ENCODE assay signal across 20 mouse cellular contexts in genomic region chr9:118073358-118073757, GRCm38 (mm10).
"Had no signal": no experiment of that assay in that cellular context is flagged by ENCODE, and none has a peak within 500 bp of the region (broad histone marks: within the 10 kb centered on the region; RNA-seq: fewer than 3 reads in every experiment).

No protein-coding gene starts in this region.

- H3K27me3 ChIP-seq: limb, embryonic 13.5 days; liver, embryonic 13.5 days; midbrain, embryonic 13.5 days had no signal

- H3K4me1 ChIP-seq: limb, embryonic 10.5 days; limb, embryonic 13.5 days; midbrain, embryonic 10.5 days; midbrain, embryonic 13.5 days had no signal

- DNase-seq: kidney, adult 18-20 months; kidney, adult 9 months; kidney, postnatal 14 days; kidney, postnatal 4 days; layer of hippocampus, adult 9-11 months; liver; liver, embryonic 13.5 days; lung, adult 2 months; right cerebral cortex, postnatal 14 days; right cerebral cortex, postnatal 4 days; thymus, adult 2 months; thymus, postnatal 14 days had no signal

- H3K4me2 ChIP-seq: limb, embryonic 13.5 days; midbrain, embryonic 13.5 days had no signal

- ATAC-seq: inflammation-experienced regulatory T-cells, adult 6 months; intestine, embryonic 16.5 days; midbrain, embryonic 13.5 days; midbrain, embryonic 16.5 days had no signal

- H3K9me3 ChIP-seq: limb, embryonic 10.5 days; limb, embryonic 13.5 days; liver, embryonic 13.5 days; midbrain, embryonic 10.5 days; midbrain, embryonic 13.5 days had no signal

- H3K9ac ChIP-seq: limb, embryonic 13.5 days; liver, embryonic 13.5 days; midbrain, embryonic 13.5 days had no signal

- H3K27ac ChIP-seq: limb, embryonic 10.5 days; limb, embryonic 13.5 days; liver, embryonic 13.5 days; midbrain, embryonic 10.5 days; midbrain, embryonic 13.5 days; stomach, postnatal 0 days had no signal

- H3K4me3 ChIP-seq: limb, embryonic 10.5 days; limb, embryonic 13.5 days; liver, embryonic 13.5 days; midbrain, embryonic 10.5 days; midbrain, embryonic 13.5 days had no signal
